Mouse (Mus musculus) intestine, postnatal 0 days (tissue): Measurements from ENCODE around the gene Gpam. TPM values are rescaled to one million over a fixed set of nuclear protein-coding genes. Genes with fewer than 3 reads are reported as not detected.

Source experiments
- ATAC-seq: fragments of 200-750 bp; cut with Nextera tagmentation; 2 replicates; pipeline ENCODE4 v1.8.0; 2017; ENCODE audit warnings: mild to moderate bottlenecking, moderate TSS enrichment, moderate library complexity
- H3K27ac ChIP-seq: fragments of 300-500 bp; sonication (generic); 2 replicates; pipeline ENCODE4 v1.5.1; 2014; ENCODE audit warnings: mild to moderate bottlenecking, low read depth, low read length, moderate library complexity
- H3K27me3 ChIP-seq: fragments of 300-500 bp; sonication (generic); replicated peaks from 2 replicates; pipeline ENCODE4 v1.6.1; 2014; ENCODE audit warnings: low read length, mixed read lengths; ENCODE audit not compliant: control insufficient read depth, insufficient read depth
- H3K36me3 ChIP-seq: fragments of 300-500 bp; sonication (generic); 2 replicates; pipeline ENCODE4 v1.6.1; 2014; ENCODE audit warnings: mild to moderate bottlenecking, moderate library complexity; ENCODE audit not compliant: control insufficient read depth, insufficient read depth
- H3K4me1 ChIP-seq: fragments of 300-500 bp; sonication (generic); replicated peaks from 2 replicates; pipeline ENCODE4 v1.6.1; 2014; ENCODE audit warnings: antibody characterized with exemption, low read length, mixed read lengths; ENCODE audit not compliant: control insufficient read depth, insufficient read depth
- H3K4me2 ChIP-seq: fragments of 300-500 bp; sonication (generic); replicated peaks from 2 replicates; pipeline ENCODE4 v1.6.1; 2014; ENCODE audit warnings: low read depth, mild to moderate bottlenecking, moderate library complexity
- H3K4me3 ChIP-seq: fragments of 300-500 bp; sonication (generic); 2 replicates; pipeline ENCODE4 v1.5.1; 2014; ENCODE audit warnings: low read depth, low read length
- H3K9ac ChIP-seq: fragments of 300-500 bp; sonication (generic); 2 replicates; pipeline ENCODE4 v1.6.1; 2014; ENCODE audit warnings: mild to moderate bottlenecking, low read depth, low read length
- H3K9me3 ChIP-seq: fragments of 300-500 bp; sonication (generic); 2 replicates; pipeline ENCODE4 v1.6.1; 2016; ENCODE audit warnings: mixed run types; ENCODE audit not compliant: control insufficient read depth
- CTCF ChIP-seq: sonication (generic); IDR thresholded peaks from 2 replicates; pipeline ENCODE4 v1.5.1; 2016; ENCODE audit warnings: low read depth, mild to moderate bottlenecking, control low read depth, antibody characterized with exemption, moderate library complexity
- WGBS: fragments of 180-500 bp; shearing (Covaris S2); extraction: QIAGEN DNeasy Blood & Tissue Kit; methylation state at CpG from one replicate; pipeline ENCODE4 v1.1.7; 2014; 5-methylcytosine and 5-hydroxymethylcytosine counted together
- polyA plus RNA-seq: library from polyadenylated mRNA; unstranded; fragments of >200 nt; fragmentation: Nextera tagmentation; extraction: Ambion mirVana; gene quantifications from 2 replicates; pipeline ENCODE4 v1.2.1, GENCODE M21; 2015

Gpam gene
- polyA plus RNA-seq, 1 experiment from 2014 or later: 6.6 TPM

DNA sequence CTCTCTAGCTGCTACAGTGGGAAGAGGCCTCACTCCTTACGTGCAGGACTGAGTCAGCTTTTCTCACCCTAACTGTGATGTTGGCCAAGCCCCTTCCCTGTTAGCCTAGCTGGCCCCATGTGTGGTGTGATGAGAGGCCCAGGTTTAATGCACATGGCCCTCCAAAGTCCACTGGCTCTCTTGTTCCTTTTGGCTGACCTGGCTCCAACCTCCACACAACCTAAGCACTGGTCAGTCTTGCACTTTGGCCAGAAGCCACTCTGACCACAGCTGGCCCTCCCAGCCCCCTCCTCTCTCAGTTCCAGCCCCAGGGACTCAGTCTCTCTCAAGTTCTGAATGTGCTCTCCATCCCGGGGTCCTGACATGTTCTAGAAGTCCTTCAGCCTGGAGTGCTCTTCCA lies 18.1 kb upstream of the Gpam start:
- no peaks in the 10 kb centered on the region for H3K36me3 ChIP-seq
- no peak overlapping the region for H3K4me3 ChIP-seq
- no peak for TF ChIP-seq CTCF
- H3K4me2 ChIP-seq: no peak overlapping the region
- 68% methylated on average over 2 of the region's 2 CpGs for WGBS
- no peaks in the 10 kb centered on the region for H3K4me1 ChIP-seq
- ATAC-seq: peak; percentile 16; the same call in 1 of the 2 replicates
- H3K27ac ChIP-seq: no peak overlapping the region
- H3K9me3 ChIP-seq: no peaks in the 10 kb centered on the region
- no peak overlapping the region for H3K9ac ChIP-seq
- no peaks in the 10 kb centered on the region for H3K27me3 ChIP-seq

DNA sequence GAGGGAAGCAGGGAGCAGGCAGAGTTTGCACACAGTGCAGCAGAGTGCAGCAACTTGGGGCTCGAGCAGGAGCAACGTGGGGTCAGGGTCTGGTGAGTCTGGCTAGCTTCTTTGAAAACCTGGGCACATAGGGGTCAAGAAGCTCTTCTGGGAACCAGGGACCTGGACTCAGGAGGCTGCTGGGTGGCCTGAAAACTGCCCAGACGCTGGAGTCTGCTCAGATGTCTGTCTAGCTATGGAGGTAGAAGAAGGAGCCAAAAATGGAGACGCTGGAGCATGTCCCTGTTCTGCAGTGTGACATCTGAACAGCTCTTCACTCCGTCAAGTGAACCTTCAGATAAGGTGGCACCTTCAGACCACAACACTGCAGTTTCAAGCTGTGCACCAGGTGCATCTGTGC lies 17.7 kb upstream of the Gpam start:
- ATAC-seq: no peak
- 74% methylated on average over 5 of the region's 5 CpGs for WGBS
- H3K27ac ChIP-seq: no peak overlapping the region
- H3K9me3 ChIP-seq: no peaks in the 10 kb centered on the region
- no peaks in the 10 kb centered on the region for H3K36me3 ChIP-seq
- no peaks in the 10 kb centered on the region for H3K4me1 ChIP-seq
- H3K4me3 ChIP-seq: no peak overlapping the region
- no peak overlapping the region for H3K4me2 ChIP-seq
- H3K27me3 ChIP-seq: no peaks in the 10 kb centered on the region
- H3K9ac ChIP-seq: no peak overlapping the region
- no peak for TF ChIP-seq CTCF

DNA sequence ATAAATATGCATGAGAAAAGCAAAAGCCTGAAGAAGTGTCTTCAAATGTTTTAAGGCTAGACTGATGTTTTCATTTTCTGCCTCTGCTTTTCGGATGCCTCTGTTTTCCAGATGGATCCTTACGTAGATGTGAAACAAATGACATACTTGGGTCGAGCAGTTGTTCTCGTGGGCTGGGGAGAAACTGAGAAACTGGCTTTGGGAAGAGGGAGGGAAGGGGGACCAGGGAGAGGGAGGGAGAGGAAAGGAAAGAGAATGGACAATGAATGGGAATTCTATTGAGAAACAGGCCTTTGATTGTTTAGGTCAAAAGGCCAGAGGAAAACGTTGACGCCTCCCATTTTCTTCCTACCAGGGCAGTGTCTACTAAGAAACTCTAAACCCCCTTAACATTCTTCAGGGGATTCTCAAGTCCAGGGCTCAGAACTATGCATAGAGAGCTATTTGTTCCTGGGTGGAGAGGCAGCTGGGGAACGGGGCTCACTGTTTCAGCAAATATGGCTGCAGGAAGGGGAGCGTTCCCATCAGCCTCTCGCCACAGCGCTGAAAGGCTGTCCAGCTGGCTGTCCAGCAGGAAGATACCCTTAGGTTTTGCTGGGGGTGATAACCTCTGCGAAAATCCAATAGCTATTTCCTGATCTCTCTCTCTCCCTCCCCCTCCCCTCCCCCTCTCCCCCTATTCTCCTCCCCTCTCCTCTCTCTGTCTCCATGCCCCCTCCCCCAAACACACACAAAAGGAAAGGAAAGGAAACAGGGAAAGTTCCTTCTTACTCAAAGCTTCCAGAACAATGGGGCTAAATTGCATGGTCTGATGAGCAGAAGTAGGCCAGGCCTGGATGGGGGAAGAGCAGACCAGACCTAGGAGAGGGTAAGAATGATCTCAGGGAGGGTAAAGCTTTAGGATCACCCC lies 16.6 kb upstream of the Gpam start:
- no peaks in the 10 kb centered on the region for H3K27me3 ChIP-seq
- no peak overlapping the region for H3K4me3 ChIP-seq
- no peak overlapping the region for H3K27ac ChIP-seq
- H3K36me3 ChIP-seq: no peaks in the 10 kb centered on the region
- no peaks in the 10 kb centered on the region for H3K9me3 ChIP-seq
- no peak for ATAC-seq
- no peak overlapping the region for H3K4me2 ChIP-seq
- 55% methylated on average over 11 of the region's 11 CpGs for WGBS
- TF ChIP-seq CTCF: no peak
- no peaks in the 10 kb centered on the region for H3K4me1 ChIP-seq
- no peak overlapping the region for H3K9ac ChIP-seq

DNA sequence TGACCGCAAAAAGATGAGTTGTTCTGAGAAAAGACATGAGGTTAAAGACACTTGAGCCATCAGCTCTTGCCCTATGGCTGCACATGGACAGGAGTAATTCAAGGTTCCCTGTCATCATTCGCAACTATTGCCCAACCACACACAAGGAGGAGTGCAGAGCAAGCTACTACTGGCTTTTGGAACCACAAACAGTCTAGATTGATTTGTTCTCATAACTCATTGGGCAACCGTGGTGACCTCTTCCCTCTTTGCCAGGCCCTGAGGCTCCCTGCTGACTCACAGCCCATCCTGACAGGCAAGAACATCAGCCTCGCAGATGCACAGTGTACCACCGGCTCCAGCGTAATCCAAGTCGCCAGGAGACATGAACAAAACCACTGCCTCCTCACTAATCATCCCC lies 12.3 kb upstream of the Gpam start:
- Histone ChIP-seq H3K4me2 (no peak overlapping the region), H3K27me3 (no peaks in the 10 kb centered on the region), H3K27ac (no peak overlapping the region), H3K9me3 (no peaks in the 10 kb centered on the region), H3K4me1 (peaks cover 14% of the 10 kb centered on the region; the same call in 1 of the 2 replicates), H3K4me3 (no peak overlapping the region), H3K9ac (no peak overlapping the region), H3K36me3 (no peaks in the 10 kb centered on the region)
- no peak for ATAC-seq
- TF ChIP-seq CTCF: no peak
- 78% methylated on average over 7 of the region's 7 CpGs for WGBS

DNA sequence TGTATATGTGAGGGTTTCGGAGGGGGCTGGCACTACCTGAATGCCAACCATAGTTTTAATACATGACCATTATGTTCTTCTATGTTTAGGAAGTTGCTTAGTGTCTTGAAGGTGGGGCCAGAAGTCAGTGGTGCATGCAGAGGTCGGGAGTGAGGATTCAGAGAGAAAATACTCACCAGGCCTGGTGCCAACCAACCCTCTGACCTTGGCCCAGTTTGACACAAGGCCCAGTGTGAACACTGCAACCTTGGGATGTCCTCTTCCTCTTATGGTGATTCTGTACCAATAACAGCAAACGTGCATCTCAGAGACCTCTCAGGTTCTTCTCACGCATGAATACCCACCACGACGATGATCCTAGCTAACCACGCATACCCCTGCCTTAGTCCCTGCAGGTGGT lies 11.5 kb upstream of the Gpam start:
- no peak overlapping the region for H3K9ac ChIP-seq
- 84% methylated on average over 7 of the region's 7 CpGs for WGBS
- no peak overlapping the region for H3K27ac ChIP-seq
- H3K36me3 ChIP-seq: no peaks in the 10 kb centered on the region
- no peak overlapping the region for H3K4me3 ChIP-seq
- no peak overlapping the region for H3K4me2 ChIP-seq
- ATAC-seq: no peak
- H3K9me3 ChIP-seq: no peaks in the 10 kb centered on the region
- no peaks in the 10 kb centered on the region for H3K27me3 ChIP-seq
- TF ChIP-seq CTCF: no peak
- H3K4me1 ChIP-seq: peaks cover 14% of the 10 kb centered on the region; the same call in 1 of the 2 replicates

DNA sequence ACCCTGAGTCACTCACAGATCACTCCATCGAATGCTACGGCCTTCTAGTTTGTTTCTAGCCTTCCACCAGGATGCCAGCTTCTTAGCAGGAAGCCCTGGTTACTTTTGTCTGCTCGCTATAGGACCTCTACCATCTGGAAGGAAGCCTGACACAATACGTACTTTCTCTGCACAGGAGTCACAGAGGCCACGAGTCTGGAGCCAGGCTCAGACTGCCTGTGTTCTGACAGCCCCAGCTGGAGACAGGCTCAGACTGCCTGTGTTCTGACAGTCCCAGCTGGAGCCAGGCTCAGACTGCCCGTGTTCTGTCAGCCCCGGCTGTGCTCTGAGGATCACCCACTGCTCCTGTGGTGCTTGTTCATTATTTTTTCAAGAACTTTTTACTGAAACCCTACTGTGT lies 10.8 kb upstream of the Gpam start:
- no peak overlapping the region for H3K27ac ChIP-seq
- ATAC-seq: no peak
- no peak for TF ChIP-seq CTCF

More for the DNA sequence above, 10.8 kb upstream of the Gpam start:
- no peaks in the 10 kb centered on the region for H3K36me3 ChIP-seq
- no peak overlapping the region for H3K4me2 ChIP-seq
- H3K4me3 ChIP-seq: no peak overlapping the region
- H3K4me1 ChIP-seq: peaks cover 14% of the 10 kb centered on the region; the same call in 1 of the 2 replicates
- no peak overlapping the region for H3K9ac ChIP-seq
- H3K9me3 ChIP-seq: no peaks in the 10 kb centered on the region
- WGBS: 55% methylated on average over 7 of the region's 7 CpGs
- no peaks in the 10 kb centered on the region for H3K27me3 ChIP-seq
